Mouse (Mus musculus): Measurements from ENCODE around the gene 4930432K21Rik.

Gene 4930432K21Rik

GRCm38 (mm10) chr8:84148531-84148850 lies 666 bp downstream of the 4930432K21Rik start:
- peak in 1 of 2 experiments; percentile 41 for DNase-seq

GRCm38 (mm10) chr8:84149181-84149580 lies 1.4 kb downstream of the 4930432K21Rik start:
- no peak for DNase-seq

GRCm38 (mm10) chr8:84157620-84158019 lies 9.8 kb downstream of the 4930432K21Rik start:
- DNase-seq: no peak

- DNase-seq: no peak
Measured at GRCm38 (mm10) chr8:84167696-84168095, 19.9 kb downstream of the 4930432K21Rik start.

GRCm38 (mm10) chr8:84170096-84170495 lies 22.3 kb downstream of the 4930432K21Rik start:
- peak in 1 of 2 experiments; percentile 44 for DNase-seq

- peak; percentile 84 to 87 for DNase-seq
Measured at GRCm38 (mm10) chr8:84173861-84174260, 26.0 kb downstream of the 4930432K21Rik start.

GRCm38 (mm10) chr8:84176560-84176959 lies 28.7 kb downstream of the 4930432K21Rik start:
- DNase-seq: no peak

GRCm38 (mm10) chr8:84177405-84177804 lies 29.6 kb downstream of the 4930432K21Rik start:
- no peak for DNase-seq

GRCm38 (mm10) chr8:84178592-84178991 lies 30.8 kb downstream of the 4930432K21Rik start:
- DNase-seq: no peak

- DNase-seq: no peak
Measured at GRCm38 (mm10) chr8:84179946-84180345, 32.1 kb downstream of the 4930432K21Rik start.

- DNase-seq: no peak
Measured at GRCm38 (mm10) chr8:84180530-84181190, 32.8 kb downstream of the 4930432K21Rik start.

- no peak for DNase-seq
Measured at GRCm38 (mm10) chr8:84182833-84183232, 35.0 kb downstream of the 4930432K21Rik start.

GRCm38 (mm10) chr8:84183261-84184084 lies 35.6 kb downstream of the 4930432K21Rik start:
- peak; percentile 66 to 69 for DNase-seq

- no peak for DNase-seq
Measured at GRCm38 (mm10) chr8:84184085-84185043, 36.5 kb downstream of the 4930432K21Rik start.

- DNase-seq: no peak
Measured at GRCm38 (mm10) chr8:84185117-84185516, 37.3 kb downstream of the 4930432K21Rik start, which contains the start of gene Nanos3. Gene Nanos3 (minus strand): TSS chr8:84185217.

- peak; percentile 82 to 85 for DNase-seq
Measured at GRCm38 (mm10) chr8:84186547-84186946, 38.7 kb downstream of the 4930432K21Rik start.

GRCm38 (mm10) chr8:84187065-84187755 lies 39.4 kb downstream of the 4930432K21Rik start:
- peak; percentile 73 to 79 for DNase-seq

- DNase-seq: no peak
Measured at GRCm38 (mm10) chr8:84188671-84189070, 40.8 kb downstream of the 4930432K21Rik start.

- DNase-seq: no peak
Measured at GRCm38 (mm10) chr8:84189603-84190002, 41.8 kb downstream of the 4930432K21Rik start.

GRCm38 (mm10) chr8:84190191-84190867 lies 42.5 kb downstream of the 4930432K21Rik start:
- no peak for DNase-seq

- DNase-seq: no peak
Measured at GRCm38 (mm10) chr8:84192023-84192422, 44.2 kb downstream of the 4930432K21Rik start.

GRCm38 (mm10) chr8:84192555-84192954 lies 44.7 kb downstream of the 4930432K21Rik start:
- DNase-seq: peak; percentile 57 to 84
